Mouse (Mus musculus) embryonic facial prominence, embryonic 12.5 days (tissue): ENCODE results near the gene Cdc42ep4. TPM values are rescaled to one million over a fixed set of nuclear protein-coding genes. Genes with fewer than 3 reads are reported as not detected.

Experiments used
- ATAC-seq: fragments of 200-750 bp; cut with Nextera tagmentation; 2 replicates; pipeline ENCODE4 v1.8.0; 2017; ENCODE audit not compliant: insufficient number of reproducible peaks, insufficient read depth, low FRiP score, low TSS enrichment
- H3K27ac ChIP-seq: fragments of 300-500 bp; sonication (generic); 2 replicates; pipeline ENCODE4 v1.5.1; 2016; ENCODE audit warnings: mild to moderate bottlenecking
- H3K27me3 ChIP-seq: fragments of 300-500 bp; sonication (generic); 2 replicates; pipeline ENCODE4 v1.6.1; 2016; ENCODE audit warnings: mild to moderate bottlenecking, moderate library complexity
- H3K36me3 ChIP-seq: fragments of 300-500 bp; sonication (generic); 2 replicates; pipeline ENCODE4 v1.6.1; 2016; ENCODE audit warnings: mild to moderate bottlenecking
- H3K4me1 ChIP-seq: fragments of 300-500 bp; sonication (generic); 2 replicates; pipeline ENCODE4 v1.6.1; 2016
- H3K4me2 ChIP-seq: fragments of 300-500 bp; sonication (generic); replicated peaks from 2 replicates; pipeline ENCODE4 v1.6.1; 2016; ENCODE audit warnings: mild to moderate bottlenecking, moderate library complexity
- H3K4me3 ChIP-seq: fragments of 300-500 bp; sonication (generic); 2 replicates; pipeline ENCODE4 v1.5.1; 2016; ENCODE audit warnings: mild to moderate bottlenecking
- H3K9ac ChIP-seq: fragments of 300-500 bp; sonication (generic); 2 replicates; pipeline ENCODE4 v1.6.1; 2016; ENCODE audit warnings: mild to moderate bottlenecking, moderate library complexity
- H3K9me3 ChIP-seq: fragments of 300-500 bp; sonication (generic); 2 replicates; pipeline ENCODE4 v1.6.1; 2016; ENCODE audit warnings: mild to moderate bottlenecking, moderate library complexity
- WGBS: fragments of 180-500 bp; shearing (Covaris S2); methylation state at CpG from one replicate; pipeline ENCODE4 v1.1.7; 2016; 5-methylcytosine and 5-hydroxymethylcytosine counted together
- polyA plus RNA-seq: library from polyadenylated mRNA; unstranded; fragments of >200 nt; fragmentation: Nextera tagmentation; extraction: Ambion mirVana; gene quantifications from 2 replicates; pipeline ENCODE4 v1.2.1, GENCODE M21; 2016

Gene Cdc42ep4
- polyA plus RNA-seq, 1 experiment from 2014 or later, result 116 TPM

- Histone ChIP-seq H3K4me2 (no peak overlapping the region), H3K27ac (no peak overlapping the region), H3K4me3 (no peak overlapping the region), H3K36me3 (peaks cover 43% of the 10 kb centered on the region), H3K9me3 (no peaks in the 10 kb centered on the region), H3K4me1 (peaks cover 27% of the 10 kb centered on the region), H3K27me3 (no peaks in the 10 kb centered on the region), H3K9ac (no peak overlapping the region)
- WGBS, result 82% methylated on average over 4 of the region's 4 CpGs
- no peak for ATAC-seq
These were observed 5.7 kb downstream of the Cdc42ep4 start for GRCm38 (mm10) chr11:113745961-113746360.

- H3K27ac ChIP-seq, result no peak overlapping the region
- no peak overlapping the region for H3K9ac ChIP-seq
- no peak overlapping the region for H3K4me3 ChIP-seq
- WGBS, result 95% methylated on average over 1 of the region's 1 CpGs
- no peak overlapping the region for H3K4me2 ChIP-seq
- ATAC-seq, result no peak
- peaks cover 47% of the 10 kb centered on the region for H3K36me3 ChIP-seq
- H3K27me3 ChIP-seq, result no peaks in the 10 kb centered on the region
- H3K4me1 ChIP-seq, result peaks cover 38% of the 10 kb centered on the region
- H3K9me3 ChIP-seq, result no peaks in the 10 kb centered on the region
These were observed 8.7 kb downstream of the Cdc42ep4 start for GRCm38 (mm10) chr11:113742998-113743397.

- Histone ChIP-seq H3K27ac (0 out of 2 replicates have a peak overlapping the region, but pooled peaks have one; percentile 30), H3K4me1 (peaks cover 51% of the 10 kb centered on the region), H3K4me3 (no peak overlapping the region), H3K36me3 (peaks cover 46% of the 10 kb centered on the region), H3K4me2 (no peak overlapping the region), H3K9me3 (no peaks in the 10 kb centered on the region), H3K27me3 (no peaks in the 10 kb centered on the region), H3K9ac (no peak overlapping the region)
- WGBS, result 84% methylated on average over 7 of the region's 7 CpGs
- no peak for ATAC-seq
These were observed 11.6 kb downstream of the Cdc42ep4 start for GRCm38 (mm10) chr11:113740100-113740499.

- Histone ChIP-seq H3K9ac (no peak overlapping the region), H3K9me3 (no peaks in the 10 kb centered on the region), H3K4me2 (no peak overlapping the region), H3K27me3 (no peaks in the 10 kb centered on the region), H3K4me3 (no peak overlapping the region), H3K27ac (no peak overlapping the region), H3K36me3 (peaks cover 42% of the 10 kb centered on the region), H3K4me1 (peaks cover 60% of the 10 kb centered on the region)
- no peak for ATAC-seq
- 84% methylated on average over 8 of the region's 8 CpGs for WGBS
These were observed 12.5 kb downstream of the Cdc42ep4 start for GRCm38 (mm10) chr11:113739213-113739612.

- no peak overlapping the region for H3K4me3 ChIP-seq
- ATAC-seq, result no peak
- H3K27me3 ChIP-seq, result no peaks in the 10 kb centered on the region
- H3K27ac ChIP-seq, result no peak overlapping the region
- H3K4me1 ChIP-seq, result peaks cover 70% of the 10 kb centered on the region
- no peak overlapping the region for H3K4me2 ChIP-seq
- no peak overlapping the region for H3K9ac ChIP-seq
- no peaks in the 10 kb centered on the region for H3K9me3 ChIP-seq
- H3K36me3 ChIP-seq, result peaks cover 33% of the 10 kb centered on the region
- WGBS, result 85% methylated on average over 8 of the region's 8 CpGs
These were observed 13.8 kb downstream of the Cdc42ep4 start for GRCm38 (mm10) chr11:113737912-113738311.

GRCm38 (mm10) chr11:113737553-113737854 is 14.2 kb downstream of the Cdc42ep4 start:
- 84% methylated on average over 3 of the region's 3 CpGs for WGBS
- Histone ChIP-seq H3K4me3 (no peak overlapping the region), H3K4me1 (peaks cover 70% of the 10 kb centered on the region), H3K36me3 (peaks cover 29% of the 10 kb centered on the region), H3K27me3 (no peaks in the 10 kb centered on the region), H3K9ac (no peak overlapping the region), H3K27ac (no peak overlapping the region), H3K4me2 (no peak overlapping the region), H3K9me3 (no peaks in the 10 kb centered on the region)
- ATAC-seq, result no peak

GRCm38 (mm10) chr11:113736848-113737552 is 14.7 kb downstream of the Cdc42ep4 start:
- WGBS, result 74% methylated on average over 11 of the region's 11 CpGs
- H3K27me3 ChIP-seq, result no peaks in the 10 kb centered on the region
- ATAC-seq, result no peak
- H3K9ac ChIP-seq, result no peak overlapping the region
- H3K9me3 ChIP-seq, result no peaks in the 10 kb centered on the region
- H3K4me2 ChIP-seq, result no peak overlapping the region
- H3K4me3 ChIP-seq, result no peak overlapping the region
- no peak overlapping the region for H3K27ac ChIP-seq
- H3K36me3 ChIP-seq, result peaks cover 24% of the 10 kb centered on the region
- peaks cover 75% of the 10 kb centered on the region for H3K4me1 ChIP-seq

GRCm38 (mm10) chr11:113735151-113735550 is 16.5 kb downstream of the Cdc42ep4 start:
- Histone ChIP-seq H3K4me1 (peaks cover 86% of the 10 kb centered on the region), H3K27me3 (no peaks in the 10 kb centered on the region), H3K9ac (no peak overlapping the region), H3K27ac (no peak overlapping the region), H3K9me3 (no peaks in the 10 kb centered on the region), H3K4me3 (no peak overlapping the region), H3K36me3 (peaks cover 13% of the 10 kb centered on the region), H3K4me2 (no peak overlapping the region)
- 47% methylated on average over 6 of the region's 6 CpGs for WGBS
- ATAC-seq, result no peak

- Histone ChIP-seq H3K27me3 (no peaks in the 10 kb centered on the region), H3K9ac (no peak overlapping the region), H3K9me3 (no peaks in the 10 kb centered on the region), H3K27ac (0 out of 2 replicates have a peak overlapping the region, but pooled peaks have one; percentile 20), H3K4me2 (no peak overlapping the region), H3K36me3 (peaks cover 19% of the 10 kb centered on the region), H3K4me3 (no peak overlapping the region), H3K4me1 (peaks cover 86% of the 10 kb centered on the region)
- 74% methylated on average over 6 of the region's 6 CpGs for WGBS
- peak; percentile 12; the same call in 1 of the 2 replicates for ATAC-seq
These were observed 17.9 kb downstream of the Cdc42ep4 start for GRCm38 (mm10) chr11:113733631-113734364.

GRCm38 (mm10) chr11:113731945-113732612 is 19.6 kb downstream of the Cdc42ep4 start:
- H3K27ac ChIP-seq, result no peak overlapping the region
- H3K36me3 ChIP-seq, result peaks cover 27% of the 10 kb centered on the region
- no peaks in the 10 kb centered on the region for H3K9me3 ChIP-seq
- H3K9ac ChIP-seq, result no peak overlapping the region
- H3K4me1 ChIP-seq, result peaks cover 86% of the 10 kb centered on the region
- 95% methylated on average over 10 of the region's 10 CpGs for WGBS
- H3K4me2 ChIP-seq, result no peak overlapping the region
- ATAC-seq, result no peak
- no peaks in the 10 kb centered on the region for H3K27me3 ChIP-seq
- no peak overlapping the region for H3K4me3 ChIP-seq

- no peaks in the 10 kb centered on the region for H3K9me3 ChIP-seq
- H3K4me2 ChIP-seq, result no peak overlapping the region
- peak overlapping the region; percentile 30 for H3K27ac ChIP-seq
- no peak overlapping the region for H3K9ac ChIP-seq
- H3K36me3 ChIP-seq, result peaks cover 38% of the 10 kb centered on the region
- no peaks in the 10 kb centered on the region for H3K27me3 ChIP-seq
- no peak overlapping the region for H3K4me3 ChIP-seq
- peaks cover 90% of the 10 kb centered on the region for H3K4me1 ChIP-seq
- 65% methylated on average over 3 of the region's 3 CpGs for WGBS
- no peak for ATAC-seq
These were observed 20.8 kb downstream of the Cdc42ep4 start for GRCm38 (mm10) chr11:113730879-113731278.

GRCm38 (mm10) chr11:113729917-113730316 is 21.8 kb downstream of the Cdc42ep4 start:
- Histone ChIP-seq H3K27me3 (no peaks in the 10 kb centered on the region), H3K4me2 (no peak overlapping the region), H3K9me3 (no peaks in the 10 kb centered on the region), H3K36me3 (peaks cover 47% of the 10 kb centered on the region), H3K4me1 (peaks cover 83% of the 10 kb centered on the region), H3K9ac (no peak overlapping the region), H3K4me3 (no peak overlapping the region), H3K27ac (no peak overlapping the region)
- ATAC-seq, result no peak
- WGBS, result 39% methylated on average over 8 of the region's 8 CpGs
